Mouse (Mus musculus): ENCODE results near the gene Atp6v1g2.

GRCm38 (mm10) chr17:35209785-35210535 is 23.5 kb upstream of the Atp6v1g2 start:
- TF ChIP-seq CTCF (IDR thresholded peaks at IDR 0.05; ENCODE audit: borderline replicate concordance, extremely low read depth, insufficient read depth, insufficient read length) = no peak
- TF ChIP-seq POLR2A (IDR thresholded peaks at IDR 0.05; ENCODE audit: borderline replicate concordance, extremely low read depth, insufficient read depth, insufficient read length, poor library complexity, severe bottlenecking) = no peak

Data from brain, embryonic 14.5 days (tissue).